Mouse (Mus musculus) C2C12 (cell line): ENCODE measurements around the gene Cpne6.

Source experiments
- CEBPB ChIP-seq: IDR thresholded peaks from one replicate; pipeline ENCODE4 v1.6.1; 2011; ENCODE audit warnings: low read depth, mild to moderate bottlenecking, control low read depth, moderate library complexity
- CTCF ChIP-seq: IDR thresholded peaks from one replicate; pipeline ENCODE4 v1.5.1; 2011; ENCODE audit not compliant: control insufficient read depth, insufficient read depth, insufficient read length
- MAX ChIP-seq: IDR thresholded peaks from one replicate; pipeline ENCODE4 v1.6.1; 2011; ENCODE audit warnings: mild to moderate bottlenecking, control low read depth
- MYOD1 ChIP-seq: IDR thresholded peaks from one replicate; pipeline ENCODE4 v1.6.1; 2011; ENCODE audit warnings: low read depth; ENCODE audit not compliant: control insufficient read depth, insufficient read length
- MYOG ChIP-seq: IDR thresholded peaks from one replicate; pipeline ENCODE4 v1.6.1; 2011; ENCODE audit not compliant: control insufficient read depth, insufficient read length; ENCODE audit errors: extremely low read depth
- USF1 ChIP-seq: IDR thresholded peaks from one replicate; pipeline ENCODE4 v1.6.1; 2011; ENCODE audit warnings: low read depth, mild to moderate bottlenecking, control low read depth, moderate library complexity

GRCm38 (mm10) chr14:55470806-55471205 is 39.4 kb upstream of the Cpne6 start:
- TF ChIP-seq CTCF, result no peak
- no peak for TF ChIP-seq MAX
- TF ChIP-seq MYOD1, result no peak
- TF ChIP-seq MYOG, result no peak
- no peak for TF ChIP-seq USF1
- TF ChIP-seq CEBPB, result no peak
